Mouse (Mus musculus) heart, adult 2 months (tissue): ENCODE results near the gene Fbxl13. TPM values are rescaled to one million over a fixed set of nuclear protein-coding genes. Genes with fewer than 3 reads are reported as not detected.

Experiments used
- DNase-seq, 2 experiments: peaks; one replicate each; pipeline ENCODE4 v3.0.0; 2021
- H3K27ac ChIP-seq: fragments of 200-600 bp; 2 replicates; pipeline ENCODE4 v1.8.1; 2022
- H3K27me3 ChIP-seq: fragments of 200-500 bp; 2 replicates; pipeline ENCODE4 v1.6.1; 2012; ENCODE audit warnings: mild to moderate bottlenecking, low read length, inconsistent platforms, mixed read lengths; ENCODE audit not compliant: control insufficient read depth, insufficient read depth
- H3K36me3 ChIP-seq: fragments of 200-500 bp; 2 replicates; pipeline ENCODE4 v1.6.1; 2012; ENCODE audit warnings: low read length, inconsistent platforms; ENCODE audit not compliant: control insufficient read depth, insufficient read depth
- H3K4me1 ChIP-seq: fragments of 200-500 bp; 2 replicates; pipeline ENCODE4 v1.6.1; 2011; ENCODE audit warnings: low read length; ENCODE audit not compliant: control insufficient read depth, insufficient read depth
- H3K4me3 ChIP-seq: fragments of 200-600 bp; 2 replicates; pipeline ENCODE4 v1.8.1; 2022
- H3K79me2 ChIP-seq: fragments of 200-500 bp; replicated peaks from 2 replicates; pipeline ENCODE4 v1.6.1; 2012; ENCODE audit warnings: mild to moderate bottlenecking, inconsistent platforms, low read length, moderate library complexity, mixed read lengths; ENCODE audit not compliant: control insufficient read depth, insufficient read depth
- H3K9ac ChIP-seq: fragments of 200-500 bp; 2 replicates; pipeline ENCODE4 v1.6.1; 2012; ENCODE audit warnings: low read depth, mild to moderate bottlenecking, control low read depth, inconsistent platforms, low read length, mixed read lengths
- CTCF ChIP-seq: fragments of 200-600 bp; IDR thresholded peaks from 2 replicates; pipeline ENCODE4 v1.8.1; 2022; ENCODE audit warnings: antibody characterized with exemption, mild to moderate bottlenecking, moderate library complexity
- EP300 ChIP-seq: fragments of 200-500 bp; IDR thresholded peaks from 2 replicates; pipeline ENCODE4 v1.6.1; 2011; ENCODE audit warnings: low read depth, low read length, control low read depth; ENCODE audit not compliant: insufficient read depth
- POLR2A ChIP-seq: fragments of 200-500 bp; IDR thresholded peaks from 2 replicates; pipeline ENCODE4 v1.6.1; 2011; ENCODE audit warnings: mild to moderate bottlenecking, low read depth, low read length, control low read depth; ENCODE audit not compliant: insufficient read depth
- WGBS: fragments of 180-500 bp; shearing (Covaris S2); methylation state at CpG from one replicate; pipeline ENCODE4 v1.1.7; 2018; 5-methylcytosine and 5-hydroxymethylcytosine counted together
- intact Hi-C: fragments of 180-260 bp; cut with DNase I; formaldehyde crosslinking; loops from one replicate; pipeline ENCODE4 v1.15.1; 2025
- polyA plus RNA-seq: library from polyadenylated mRNA; depleted of rRNA; stranded (reverse); fragments of >200 nt; gene quantifications from 2 replicates; pipeline ENCODE4 v1.2.3, GENCODE M21; 2012
- total RNA-seq, 2 experiments: library from RNA; stranded (reverse); gene quantifications; 2 replicates each; pipeline ENCODE4 v1.2.3; 2021

Gene Fbxl13
- total and polyA plus RNA-seq, 3 experiments: 0.47 TPM; not detected in 2

DNA sequence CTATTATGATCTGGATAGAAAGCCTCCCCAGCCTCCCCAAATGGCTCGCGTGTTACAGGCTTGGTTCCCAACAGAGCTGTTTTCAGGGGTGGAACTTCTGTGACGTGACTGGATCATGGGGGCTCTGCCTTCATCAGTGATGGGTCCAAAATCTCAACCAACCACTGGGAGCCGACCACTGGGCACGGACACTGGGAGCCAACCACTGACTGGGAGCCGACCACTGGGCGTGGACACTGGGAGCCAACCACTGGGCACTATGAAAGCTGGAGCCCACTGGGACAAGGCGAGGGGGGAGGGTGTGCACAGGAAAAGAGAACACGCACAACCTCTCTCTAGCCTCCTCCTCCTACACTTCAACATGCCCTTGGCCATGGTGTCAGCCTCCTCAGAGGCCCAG is 38.4 kb upstream of the Fbxl13 start:
- no peaks in the 10 kb centered on the region for H3K79me2 ChIP-seq
- no peaks in the 10 kb centered on the region for H3K27me3 ChIP-seq
- no peak for DNase-seq
- no peak overlapping the region for H3K9ac ChIP-seq
- 92% methylated on average over 9 of the region's 9 CpGs for WGBS
- H3K4me3 ChIP-seq: no peak overlapping the region
- H3K36me3 ChIP-seq: no peaks in the 10 kb centered on the region
- no peak overlapping the region for H3K27ac ChIP-seq
- H3K4me1 ChIP-seq: no peaks in the 10 kb centered on the region; the same call in none of the 2 replicates
- intact Hi-C loops: no loop called here
- no peak for TF ChIP-seq CTCF
- TF ChIP-seq EP300: no peak
- no peak for TF ChIP-seq POLR2A

DNA sequence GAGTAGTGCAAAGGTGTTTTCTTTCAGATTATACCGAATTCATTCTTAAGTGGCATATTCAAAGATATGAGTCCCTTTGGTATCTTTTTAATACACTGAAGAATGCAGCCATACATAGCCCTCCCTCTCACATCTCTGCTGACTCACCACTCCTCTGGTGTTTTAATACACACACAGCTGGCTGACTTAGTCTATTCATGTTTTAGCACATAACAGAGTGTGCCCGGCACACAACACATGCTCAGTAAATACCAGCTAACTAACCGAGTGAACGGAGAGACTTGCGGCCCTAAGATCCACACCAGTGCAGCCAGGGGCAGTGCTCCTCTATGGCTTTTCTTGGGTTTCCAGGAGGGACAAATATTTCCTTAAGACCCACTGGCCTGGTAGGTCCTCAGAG is 35.5 kb upstream of the Fbxl13 start:
- H3K4me3 ChIP-seq: no peak overlapping the region
- intact Hi-C loops: no loop called here
- WGBS: 70% methylated on average over 5 of the region's 5 CpGs
- TF ChIP-seq CTCF: no peak
- TF ChIP-seq POLR2A: no peak
- TF ChIP-seq EP300: no peak
- no peak overlapping the region for H3K27ac ChIP-seq
- no peaks in the 10 kb centered on the region for H3K27me3 ChIP-seq
- H3K36me3 ChIP-seq: no peaks in the 10 kb centered on the region
- no peaks in the 10 kb centered on the region; the same call in none of the 2 replicates for H3K4me1 ChIP-seq
- DNase-seq: no peak
- no peaks in the 10 kb centered on the region for H3K79me2 ChIP-seq
- no peak overlapping the region for H3K9ac ChIP-seq

DNA sequence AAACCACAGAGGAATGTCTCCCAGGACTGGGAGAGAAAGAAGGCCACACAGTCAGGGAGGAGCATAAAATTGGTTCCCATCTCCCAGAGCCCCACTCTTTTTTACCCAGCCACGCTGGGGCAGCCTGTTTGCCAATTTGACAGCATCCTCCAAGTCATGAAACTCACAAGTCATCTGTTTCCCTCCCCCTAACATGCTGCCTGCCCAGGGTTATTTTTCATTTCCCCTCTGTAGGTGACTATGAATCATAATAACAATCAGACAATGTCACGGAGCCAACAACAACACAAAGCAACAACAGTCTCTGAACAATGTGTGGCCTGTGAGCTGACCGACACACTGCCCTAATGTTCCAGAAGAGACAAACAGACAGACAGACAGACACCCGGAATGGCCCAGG is 34.6 kb upstream of the Fbxl13 start:
- Histone ChIP-seq H3K36me3 (no peaks in the 10 kb centered on the region), H3K79me2 (no peaks in the 10 kb centered on the region), H3K4me1 (no peaks in the 10 kb centered on the region; the same call in none of the 2 replicates), H3K27ac (no peak overlapping the region), H3K27me3 (no peaks in the 10 kb centered on the region), H3K4me3 (no peak overlapping the region), H3K9ac (no peak overlapping the region)
- no peak for DNase-seq
- intact Hi-C loops: no loop called here
- 49% methylated on average over 4 of the region's 4 CpGs for WGBS
- TF ChIP-seq EP300 (no peak), POLR2A (no peak), CTCF (no peak)

DNA sequence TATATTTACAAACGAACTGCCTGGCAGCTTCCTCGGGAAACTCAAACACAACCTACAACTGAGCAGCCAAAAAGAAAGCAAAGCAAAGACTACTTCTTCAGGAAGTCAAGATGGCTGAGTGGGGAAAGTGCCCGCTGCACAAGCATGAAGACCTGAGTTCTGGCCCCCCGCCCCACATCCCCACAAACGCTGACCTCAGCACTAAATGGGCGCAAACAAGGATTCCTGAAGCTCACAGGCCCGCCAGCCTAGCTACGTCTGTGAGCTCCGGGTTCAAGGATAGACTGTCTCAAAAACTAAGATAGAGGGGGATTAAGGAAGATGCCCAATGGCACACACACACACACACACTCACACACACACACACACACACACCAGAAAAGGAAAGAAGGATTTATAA is 32.9 kb upstream of the Fbxl13 start:
- DNase-seq: no peak
- H3K4me3 ChIP-seq: no peak overlapping the region
- H3K27ac ChIP-seq: no peak overlapping the region
- intact Hi-C loops: no loop called here
- no peaks in the 10 kb centered on the region for H3K27me3 ChIP-seq
- H3K79me2 ChIP-seq: no peaks in the 10 kb centered on the region
- H3K9ac ChIP-seq: no peak overlapping the region
- TF ChIP-seq EP300 (no peak), CTCF (no peak), POLR2A (no peak)
- H3K4me1 ChIP-seq: no peaks in the 10 kb centered on the region; the same call in none of the 2 replicates
- no peaks in the 10 kb centered on the region for H3K36me3 ChIP-seq
- WGBS: 95% methylated on average over 9 of the region's 9 CpGs

DNA sequence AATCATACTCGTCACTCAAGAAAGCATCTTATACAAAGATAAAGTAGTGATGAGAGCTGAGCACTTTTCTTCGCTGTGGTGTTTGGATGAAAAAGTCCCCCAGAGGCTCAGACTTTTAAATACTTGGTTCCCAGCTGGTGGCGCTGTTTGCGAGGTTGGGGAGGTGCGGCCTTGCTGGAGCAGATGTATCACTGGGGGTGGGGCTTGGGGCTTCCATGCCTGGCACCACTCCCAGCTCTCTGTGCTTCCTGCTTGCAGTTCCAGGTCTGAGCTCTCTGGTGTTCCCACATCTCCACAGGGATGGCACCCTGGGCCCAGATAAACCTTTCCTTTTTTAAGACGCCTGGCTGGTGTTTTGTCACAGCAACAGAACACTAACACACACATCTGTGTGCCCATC is 32.5 kb upstream of the Fbxl13 start:
- Histone ChIP-seq H3K4me3 (no peak overlapping the region), H3K9ac (no peak overlapping the region), H3K4me1 (no peaks in the 10 kb centered on the region; the same call in none of the 2 replicates), H3K27me3 (no peaks in the 10 kb centered on the region), H3K27ac (no peak overlapping the region), H3K36me3 (no peaks in the 10 kb centered on the region), H3K79me2 (no peaks in the 10 kb centered on the region)
- DNase-seq: no peak
- intact Hi-C loops: no loop called here
- WGBS: 89% methylated on average over 6 of the region's 6 CpGs
- TF ChIP-seq POLR2A (no peak), CTCF (no peak), EP300 (no peak)

DNA sequence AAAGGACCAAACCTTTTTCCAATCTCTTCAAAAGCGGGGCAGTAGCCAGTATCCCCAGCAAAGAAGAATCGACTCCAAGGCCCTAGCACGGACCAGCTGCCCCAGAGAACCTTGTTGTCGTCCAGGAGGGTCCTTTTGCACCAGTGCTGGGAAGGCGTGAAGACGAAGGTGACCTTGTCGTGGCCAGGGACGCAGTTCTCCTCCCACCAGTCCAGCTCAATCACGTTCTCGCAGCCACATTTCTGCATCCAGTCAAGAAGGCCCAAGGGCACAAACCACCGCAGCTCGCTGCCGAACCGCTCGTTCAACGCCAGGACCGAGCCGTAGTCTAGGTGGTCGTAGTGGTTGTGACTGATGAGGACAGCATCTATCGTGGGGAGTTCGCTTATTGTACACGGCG is 30.1 kb upstream of the Fbxl13 start:
- no peaks in the 10 kb centered on the region for H3K36me3 ChIP-seq
- H3K9ac ChIP-seq: no peak overlapping the region
- intact Hi-C loops: no loop called here
- DNase-seq: no peak
- WGBS: 94% methylated on average over 23 of the region's 23 CpGs
- H3K4me1 ChIP-seq: no peaks in the 10 kb centered on the region; the same call in 1 of the 2 replicates
- H3K27ac ChIP-seq: no peak overlapping the region
- no peaks in the 10 kb centered on the region for H3K27me3 ChIP-seq
- TF ChIP-seq EP300: no peak
- no peak for TF ChIP-seq POLR2A
- no peak overlapping the region for H3K4me3 ChIP-seq
- no peaks in the 10 kb centered on the region for H3K79me2 ChIP-seq

DNA sequence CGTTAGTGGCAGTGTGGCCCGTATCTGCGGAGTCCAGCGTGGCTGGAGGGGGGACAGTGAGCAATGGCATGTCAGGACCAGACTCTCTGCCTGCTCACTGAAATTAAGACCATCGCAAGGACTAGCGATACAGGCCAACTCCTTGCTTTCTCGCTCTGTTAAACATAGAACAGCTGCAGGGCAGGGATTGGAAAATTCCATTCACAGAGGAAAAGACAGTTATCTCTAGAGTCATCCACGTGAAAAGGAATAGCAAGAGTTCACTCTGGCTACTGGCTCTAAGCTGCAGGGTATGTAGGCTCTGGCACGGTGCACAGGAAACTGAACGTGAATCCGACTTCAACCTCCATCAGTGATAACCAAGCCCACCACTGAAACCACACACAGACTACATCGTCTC is 29.6 kb upstream of the Fbxl13 start:
- intact Hi-C loops: no loop called here
- DNase-seq: no peak
- WGBS: 65% methylated on average over 12 of the region's 12 CpGs
- H3K9ac ChIP-seq: no peak overlapping the region
- no peak overlapping the region for H3K4me3 ChIP-seq
- TF ChIP-seq EP300 (no peak), POLR2A (no peak), CTCF (no peak)
- H3K4me1 ChIP-seq: no peaks in the 10 kb centered on the region; the same call in 1 of the 2 replicates
- no peaks in the 10 kb centered on the region for H3K79me2 ChIP-seq
- H3K27me3 ChIP-seq: no peaks in the 10 kb centered on the region
- no peaks in the 10 kb centered on the region for H3K36me3 ChIP-seq
- H3K27ac ChIP-seq: no peak overlapping the region
